Mouse (Mus musculus) cerebral cortex, adult 2 months (tissue): Measurements from ENCODE around the gene Brd4.

Experiments used
- WGBS: fragments of 180-500 bp; shearing (Covaris S2); methylation state at CpG from one replicate; pipeline ENCODE4 v1.1.7; 2018; 5-methylcytosine and 5-hydroxymethylcytosine counted together

Gene Brd4

DNA sequence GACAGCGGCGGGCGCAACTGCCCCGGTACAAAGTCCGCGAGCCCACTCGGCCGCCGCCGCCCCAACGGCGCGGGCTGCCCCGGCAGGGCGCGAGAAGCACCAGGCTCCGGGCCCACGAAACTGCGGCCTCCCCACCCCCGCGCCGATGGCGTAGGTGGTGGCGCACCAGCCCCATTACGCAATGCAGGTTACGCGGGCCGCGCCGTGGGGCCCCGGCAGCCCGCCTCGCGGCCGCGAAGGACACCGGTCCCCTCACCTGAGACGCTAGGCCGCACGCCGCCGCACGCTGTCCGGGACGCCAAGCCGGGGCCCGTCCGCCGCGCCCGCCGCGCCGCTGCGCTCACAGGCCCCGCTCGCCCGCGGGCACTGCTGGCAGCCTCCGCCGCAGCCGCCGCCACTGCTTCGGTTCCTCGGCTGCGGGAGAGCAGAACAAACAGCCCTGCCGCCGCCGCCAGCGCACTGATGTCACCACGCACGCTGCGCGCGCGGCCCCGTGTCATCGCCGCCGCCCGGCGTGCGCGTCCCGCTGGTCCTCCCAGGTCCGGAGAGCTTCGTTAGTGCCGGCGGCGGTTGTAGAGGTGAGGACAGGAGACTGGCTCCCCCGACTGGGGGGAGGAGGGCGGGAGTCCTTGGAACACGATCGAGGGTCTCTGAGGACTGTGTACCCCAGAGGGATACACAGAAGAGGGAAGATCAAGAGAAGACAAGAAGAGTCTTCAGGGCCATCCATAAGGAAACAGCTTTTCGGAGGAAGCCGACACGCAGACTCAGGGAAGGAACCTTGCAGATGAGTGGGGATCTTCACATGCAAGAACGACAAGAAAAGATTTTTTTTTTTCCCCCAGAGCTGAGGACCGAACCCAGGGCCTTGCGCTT is at the start of gene Brd4:
Brd4 (minus strand) TSS at position 461 of the 876 bp plus-strand sequence.
- under 1% methylated on average over 100 of the region's 100 CpGs for WGBS

DNA sequence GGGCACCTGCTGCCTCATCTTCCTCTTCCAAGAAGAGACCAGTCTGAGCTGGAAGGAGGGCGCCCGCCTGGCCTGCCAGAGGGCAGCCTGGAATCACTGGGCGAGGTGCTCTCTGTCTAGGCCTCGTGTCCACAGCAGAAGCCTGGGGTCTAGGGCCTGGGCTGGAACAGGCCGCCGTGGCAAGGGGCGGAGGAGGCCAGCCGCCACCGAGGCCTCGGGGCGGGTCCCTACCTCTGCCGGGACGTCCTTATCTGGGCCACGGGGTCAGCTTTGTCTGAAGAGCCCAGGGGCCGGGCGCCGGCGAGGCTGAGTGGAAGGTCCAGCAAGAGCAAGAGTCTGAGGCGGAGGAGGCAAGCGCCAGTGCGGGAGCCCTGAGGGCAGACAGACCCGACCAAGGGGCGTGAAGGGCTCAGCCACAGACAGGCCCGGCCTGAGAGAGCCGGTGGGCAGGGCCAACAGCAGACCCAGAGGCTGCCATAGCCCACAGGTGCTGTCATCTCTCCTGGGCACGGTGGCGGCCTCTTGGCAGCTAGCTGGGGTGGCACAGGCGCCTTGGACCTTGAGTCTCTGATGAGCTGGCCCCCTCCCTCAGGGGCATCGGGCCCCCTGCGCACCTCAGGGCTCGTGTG is 49.3 kb upstream of the Brd4 start:
- 88% methylated on average over 31 of the region's 31 CpGs for WGBS

DNA sequence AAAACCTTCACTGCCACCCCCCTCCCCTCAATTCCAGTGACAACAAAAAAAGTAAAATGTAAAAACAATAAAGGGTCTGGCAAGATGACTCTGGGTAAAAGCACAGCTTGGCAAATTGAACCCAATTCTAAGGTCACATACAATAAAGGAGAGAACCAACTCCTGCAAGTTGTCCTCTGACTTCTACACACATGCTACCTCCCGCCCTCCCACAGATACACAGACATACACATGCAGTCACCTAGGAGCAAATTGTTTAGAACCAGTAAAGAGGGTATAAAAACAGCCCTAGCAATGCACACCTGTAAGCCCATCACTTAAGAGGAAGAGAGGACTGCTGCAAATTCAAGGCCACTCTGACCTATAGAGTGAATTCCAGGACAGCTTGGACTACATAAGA is 38.3 kb upstream of the Brd4 start:
- WGBS: 97% methylated on average over 1 of the region's 1 CpGs

DNA sequence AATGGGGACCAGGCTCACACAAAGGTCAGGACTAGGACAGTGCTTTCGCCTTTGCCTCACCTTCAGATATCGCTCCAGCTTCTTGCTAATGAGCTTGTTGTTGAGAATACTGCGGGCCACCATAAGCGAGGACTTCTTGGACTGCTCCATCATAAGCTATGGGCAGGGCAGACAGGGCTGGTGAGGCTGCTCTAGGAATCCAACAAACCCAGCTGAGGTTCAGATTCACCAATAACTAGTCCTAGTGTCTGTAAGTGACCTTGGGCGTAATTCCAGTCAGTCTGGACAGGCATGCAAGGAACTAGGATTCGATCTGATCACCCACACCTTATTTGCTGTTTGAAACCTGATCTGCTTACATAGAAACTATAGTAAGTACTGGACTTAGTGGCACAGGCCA is 37.3 kb upstream of the Brd4 start:
- 17% methylated on average over 6 of the region's 6 CpGs for WGBS

DNA sequence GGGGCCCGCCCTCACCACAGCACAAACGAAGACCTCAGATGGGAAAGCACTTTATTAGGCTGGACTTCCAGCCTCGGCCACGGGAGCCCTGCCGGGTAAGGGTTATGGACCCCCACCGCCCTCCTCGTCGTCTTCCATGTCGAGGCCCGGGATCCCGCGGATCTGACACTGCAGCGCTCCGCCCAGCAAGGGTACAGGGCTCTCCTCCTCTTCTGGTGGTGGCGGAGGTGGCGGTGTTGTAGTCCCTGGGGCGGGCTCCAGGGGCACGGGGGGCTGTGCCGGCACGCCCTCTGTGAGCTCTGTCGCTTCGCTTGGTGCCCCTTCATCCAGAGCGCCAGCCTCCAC is 36.8 kb upstream of the Brd4 start:
- WGBS: under 1% methylated on average over 23 of the region's 23 CpGs

DNA sequence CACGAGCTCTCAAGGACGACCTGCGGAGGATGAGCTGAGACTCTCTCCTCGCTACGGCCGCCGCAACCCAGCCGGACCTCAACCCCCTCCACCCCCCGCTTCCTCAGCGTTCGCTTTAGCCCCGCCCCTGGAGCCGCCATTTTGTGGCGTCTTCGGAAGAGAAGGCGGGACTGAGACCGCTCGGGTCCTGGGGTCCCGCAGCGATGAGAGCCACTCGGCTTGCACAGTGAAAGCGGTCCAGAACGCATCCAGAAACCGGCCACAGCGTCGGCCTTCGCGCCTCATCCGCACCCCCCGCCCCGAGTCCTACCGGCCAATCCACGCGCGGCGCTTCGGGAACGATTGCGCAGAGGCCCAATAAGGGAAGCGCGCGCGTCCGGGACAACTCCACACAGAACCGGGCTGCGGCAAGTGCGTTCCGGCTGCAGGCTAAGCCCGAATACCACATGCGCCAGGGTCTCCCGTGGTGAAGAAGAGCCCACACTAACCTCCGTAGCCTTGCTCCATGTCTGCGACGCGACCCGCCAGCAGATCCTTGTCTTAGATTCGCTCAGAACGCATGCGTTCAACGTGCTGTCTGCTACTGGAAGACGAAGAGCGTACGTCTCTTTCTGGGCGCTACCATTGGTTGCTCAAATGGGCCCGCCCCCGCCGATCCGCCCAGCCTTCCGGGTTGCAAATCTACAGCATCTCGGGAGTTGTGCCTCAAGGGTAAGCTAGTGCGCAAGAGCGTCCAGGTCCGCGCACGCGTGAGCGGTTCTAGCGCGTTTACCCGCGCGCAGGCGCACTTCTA is 36.3 kb upstream of the Brd4 start, which contains the start of gene Akap8:
Akap8 (minus strand) TSS at position 642 of the 793 bp plus-strand sequence.
- WGBS: under 1% methylated on average over 83 of the region's 83 CpGs

DNA sequence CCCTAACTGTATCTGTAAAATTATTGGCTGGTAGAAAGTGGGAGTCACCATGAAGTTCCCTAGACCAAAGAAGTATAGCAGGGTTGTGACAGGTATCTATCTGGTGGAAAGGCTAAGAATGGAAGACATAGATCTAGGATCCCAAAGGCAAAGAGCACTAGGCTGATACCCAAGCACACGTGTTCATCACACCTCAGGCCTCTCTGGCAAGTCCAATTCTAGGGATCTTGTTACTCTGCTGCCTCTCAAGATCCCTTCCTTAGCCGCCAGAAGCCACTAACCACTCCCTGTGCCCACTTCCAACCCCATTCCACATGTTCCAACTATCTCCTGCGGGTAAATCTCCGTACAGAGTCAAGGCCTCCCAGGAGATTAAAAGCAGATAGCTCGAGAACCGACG is 35.4 kb upstream of the Brd4 start:
- WGBS: under 1% methylated on average over 7 of the region's 7 CpGs

DNA sequence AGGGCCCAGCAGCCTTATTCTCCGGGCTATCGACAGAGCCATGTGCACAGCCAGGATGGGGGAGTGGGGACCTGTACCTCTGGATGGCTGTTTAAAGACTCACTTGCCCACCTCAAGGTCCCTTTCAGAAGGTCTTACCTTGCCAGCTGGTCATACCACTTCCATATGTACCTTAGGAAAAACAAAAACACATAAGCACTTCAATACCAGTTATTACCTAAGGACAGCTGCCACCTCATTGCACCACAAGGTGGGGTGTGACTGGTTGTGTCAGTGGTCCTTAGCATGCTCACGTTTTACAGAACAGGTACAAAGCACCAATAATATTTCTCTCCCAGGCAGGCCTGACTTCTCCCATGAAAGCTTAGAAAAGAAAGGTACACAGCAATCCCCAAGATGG is 33.2 kb upstream of the Brd4 start:
- 78% methylated on average over 3 of the region's 3 CpGs for WGBS

DNA sequence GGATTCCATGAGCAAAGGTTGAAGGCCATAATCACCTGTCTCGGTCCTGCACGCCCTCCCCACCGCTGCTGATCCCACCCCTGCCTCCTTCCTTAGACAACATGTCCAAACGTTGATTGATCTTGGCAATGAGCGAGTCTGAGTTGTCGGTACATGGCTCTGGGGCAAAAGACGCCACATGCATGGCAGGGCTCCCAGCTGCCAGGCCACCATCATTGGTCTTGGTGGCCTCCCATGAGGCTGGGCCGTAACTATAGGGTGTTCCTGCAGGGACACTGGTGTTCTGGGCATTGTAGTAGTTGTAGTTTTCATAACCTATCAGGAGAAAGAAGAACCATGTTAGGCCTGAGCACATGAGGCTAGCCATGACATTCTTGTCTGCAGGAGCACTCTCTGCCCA is 32.5 kb upstream of the Brd4 start:
- 82% methylated on average over 8 of the region's 8 CpGs for WGBS

DNA sequence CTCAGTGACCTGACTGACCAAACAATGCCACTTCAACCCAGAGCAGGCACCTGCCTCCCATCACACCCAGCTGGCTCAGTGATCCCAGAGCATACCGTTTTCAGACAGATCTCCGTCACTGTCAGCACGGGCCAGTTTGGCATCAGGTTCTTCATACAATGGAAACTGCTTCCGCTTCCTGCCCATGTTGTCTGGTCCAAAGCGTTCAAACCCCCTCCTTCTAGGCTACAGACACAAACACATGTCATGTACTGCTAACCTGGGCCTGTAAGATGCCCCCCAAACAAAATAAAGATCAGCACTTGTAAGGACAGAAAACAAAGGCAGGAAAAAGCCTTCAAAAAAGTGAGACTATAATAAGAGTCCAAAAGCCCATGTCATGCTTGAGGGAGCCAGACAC is 31.0 kb upstream of the Brd4 start:
- 88% methylated on average over 5 of the region's 5 CpGs for WGBS

DNA sequence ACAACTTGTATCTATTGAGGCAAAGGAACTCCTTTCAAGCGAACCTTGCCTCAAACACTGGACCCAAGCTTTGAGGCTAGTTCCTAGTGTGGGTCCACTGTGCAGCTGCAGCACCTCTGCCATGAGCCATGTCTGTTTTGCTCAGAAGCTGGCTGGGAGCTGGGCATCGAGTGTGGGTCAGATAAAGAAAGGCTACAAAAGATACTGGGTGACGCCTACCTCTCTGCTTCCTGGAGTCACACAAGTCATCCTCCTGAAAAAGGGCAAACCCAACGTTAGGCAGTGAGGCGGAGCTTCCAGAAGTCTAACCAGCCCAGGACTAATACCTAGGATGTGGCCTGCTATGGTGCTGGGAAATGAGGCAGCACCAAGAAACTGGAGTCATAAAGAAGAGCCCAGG is 29.4 kb upstream of the Brd4 start:
- WGBS: 74% methylated on average over 5 of the region's 5 CpGs

DNA sequence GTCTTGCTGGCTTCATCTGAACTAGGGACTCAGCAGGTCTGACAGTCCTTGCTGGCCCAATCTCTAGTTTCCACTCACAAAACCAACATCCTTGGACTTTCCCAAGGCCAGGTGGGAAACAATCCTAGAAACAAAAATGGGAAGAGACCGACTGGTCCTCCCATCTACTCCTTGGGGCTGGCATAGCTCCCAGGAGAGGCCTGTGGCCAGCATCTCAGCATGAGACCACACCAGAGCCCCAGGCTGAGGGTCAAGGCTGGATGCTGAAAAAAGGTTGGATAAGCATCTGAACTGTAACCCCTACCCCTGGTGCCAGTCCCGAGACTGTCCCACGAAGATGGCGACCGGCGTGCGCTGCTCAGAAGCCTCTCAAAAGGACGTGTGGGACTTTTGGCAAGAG is 28.3 kb upstream of the Brd4 start:
- 85% methylated on average over 8 of the region's 8 CpGs for WGBS

DNA sequence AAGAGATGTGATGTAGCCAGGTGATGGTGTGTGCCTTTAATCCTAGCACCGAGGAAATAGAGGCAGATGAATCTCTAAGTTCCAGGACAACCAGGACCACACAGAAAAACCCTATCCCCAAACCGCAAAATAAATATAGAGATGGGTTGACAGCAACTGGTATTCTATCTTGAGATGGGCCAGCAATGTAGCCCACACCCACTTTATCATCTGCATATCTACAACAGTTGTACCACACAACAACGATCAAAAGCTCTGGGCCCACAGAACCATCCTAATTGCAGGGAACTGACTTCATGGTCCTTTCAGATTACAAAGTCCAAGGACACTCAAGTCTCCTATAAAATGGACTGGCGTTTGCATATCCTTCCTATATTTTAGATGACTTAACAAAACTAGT is 23.4 kb upstream of the Brd4 start:
- WGBS: 85% methylated on average over 4 of the region's 4 CpGs

DNA sequence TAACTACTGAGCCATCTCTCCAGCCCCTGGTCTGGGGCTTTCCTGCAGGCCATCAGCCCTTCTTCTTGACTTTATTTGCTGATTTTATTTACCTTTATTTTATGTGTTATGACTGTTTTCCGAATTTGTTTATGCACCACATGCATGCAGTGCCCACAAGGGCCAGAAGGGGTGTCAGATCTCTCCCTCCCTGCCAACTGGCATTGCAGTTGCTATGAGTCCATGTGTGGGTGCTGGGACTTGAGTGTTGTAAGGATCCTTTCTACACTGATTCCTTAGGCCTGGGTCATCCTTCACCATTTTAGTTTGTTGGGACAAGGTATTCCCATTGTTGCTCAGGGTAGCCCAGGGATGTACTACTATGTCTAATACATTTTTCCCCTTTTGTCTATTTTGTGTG is 13.6 kb upstream of the Brd4 start:
- 84% methylated on average over 1 of the region's 1 CpGs for whole genome bisulfite sequencing

DNA sequence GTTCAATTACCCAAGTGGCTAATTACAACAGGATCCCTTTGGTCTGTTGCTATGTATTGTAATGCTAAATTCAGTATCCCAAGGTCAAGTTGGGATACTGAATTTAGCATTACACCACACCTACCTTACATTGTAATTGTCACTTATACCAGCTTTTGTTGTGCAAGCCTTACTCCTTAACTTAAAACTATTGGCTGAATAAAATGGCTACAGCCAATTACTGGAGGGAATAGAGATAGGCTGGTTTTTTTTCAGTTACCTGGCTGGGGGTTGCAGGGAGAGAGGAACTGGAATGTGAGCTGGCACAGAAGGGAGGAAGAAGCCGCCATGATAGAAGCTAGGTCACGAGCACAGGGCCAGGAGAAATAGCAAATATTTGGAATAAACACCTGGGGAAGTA is 11.4 kb upstream of the Brd4 start:
- 89% methylated on average over 2 of the region's 2 CpGs for WGBS

DNA sequence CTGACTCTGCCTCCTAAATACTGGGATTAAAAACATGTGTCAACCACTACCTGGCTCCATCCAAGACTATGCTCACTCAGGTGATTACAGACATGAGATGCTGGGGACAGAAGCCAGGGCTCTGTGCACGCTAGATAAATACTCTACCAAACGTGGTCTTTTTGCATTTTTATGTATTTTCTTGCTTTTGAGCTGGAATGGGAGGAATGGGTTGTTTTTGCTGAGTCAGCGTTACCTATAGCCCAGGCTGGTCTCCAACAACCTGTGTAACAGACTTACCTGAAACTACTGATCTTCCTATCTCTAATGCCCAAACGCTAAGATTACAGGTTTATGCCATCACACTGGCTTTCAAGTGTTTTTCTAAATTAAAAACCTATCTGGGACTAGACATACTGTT is 10.6 kb upstream of the Brd4 start:
- WGBS: 86% methylated on average over 4 of the region's 4 CpGs

DNA sequence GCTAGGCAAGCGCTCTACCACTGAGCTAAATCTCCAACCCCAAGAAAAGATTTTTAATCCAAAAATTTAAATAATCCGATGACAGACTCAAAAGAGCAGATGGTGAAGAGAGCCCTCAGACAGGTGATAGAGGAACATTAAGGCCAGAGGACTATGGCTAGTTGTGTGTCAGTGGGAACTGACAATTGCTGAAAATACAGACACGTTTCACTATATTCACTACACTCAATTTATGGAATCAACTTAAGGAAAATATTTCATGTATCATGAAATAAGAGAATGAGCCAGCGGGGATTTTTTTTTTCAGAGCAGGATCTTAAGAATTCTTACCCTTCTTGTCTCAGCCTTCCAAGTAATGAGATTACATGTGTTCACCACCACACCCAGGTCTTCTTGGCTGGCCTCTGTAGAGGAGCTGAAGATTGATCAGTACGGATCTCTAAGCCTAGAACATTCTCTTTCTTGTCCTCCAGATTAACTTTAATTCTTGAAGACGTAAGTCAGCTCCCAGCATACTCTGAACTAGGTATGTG is 682 bp upstream of the Brd4 start:
- WGBS: 31% methylated on average over 6 of the region's 6 CpGs

DNA sequence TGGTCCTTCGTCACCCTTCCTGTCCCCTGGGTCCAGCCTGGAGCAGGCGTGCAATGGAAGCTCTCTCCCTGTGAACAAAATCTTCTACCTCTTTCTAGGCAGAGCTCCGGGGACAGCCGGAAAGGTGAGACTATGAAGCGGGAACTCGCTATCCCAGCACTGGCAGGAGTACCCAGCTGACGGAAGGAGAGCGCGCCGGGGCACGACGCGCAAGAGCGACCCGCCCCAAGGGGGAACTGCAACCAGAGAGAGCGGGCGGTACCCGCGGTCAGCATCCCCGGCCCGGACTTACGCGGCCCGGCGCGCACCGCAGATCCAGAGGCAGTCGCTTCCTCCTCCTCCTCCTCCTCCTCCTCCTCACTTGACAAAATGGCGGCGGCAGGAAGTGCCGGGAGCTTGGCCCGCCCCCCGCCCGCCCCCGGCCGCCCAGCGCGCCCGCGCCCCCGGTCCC is 726 bp downstream of the Brd4 start:
- 1% methylated on average over 28 of the region's 41 CpGs for WGBS

DNA sequence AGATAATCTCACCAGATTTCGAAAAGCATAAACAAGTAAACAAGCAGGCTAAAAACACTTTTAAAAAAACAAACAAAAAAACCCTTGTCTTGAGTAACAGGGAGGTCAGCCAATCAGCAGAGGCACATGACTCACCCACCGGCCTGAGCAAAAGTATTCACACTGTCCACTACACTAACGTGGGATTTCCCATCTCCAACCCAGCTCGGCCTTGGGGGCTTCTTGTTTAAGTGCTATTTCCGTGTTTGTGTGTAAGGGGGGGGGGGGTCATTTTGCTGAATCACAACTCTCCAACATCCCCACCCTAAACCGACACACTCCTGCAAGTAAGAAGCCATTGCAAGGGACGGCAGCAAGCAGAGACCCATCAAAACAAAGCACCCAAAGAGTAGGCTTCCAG is 1.2 kb downstream of the Brd4 start:
- 6% methylated on average over 7 of the region's 7 CpGs for WGBS

DNA sequence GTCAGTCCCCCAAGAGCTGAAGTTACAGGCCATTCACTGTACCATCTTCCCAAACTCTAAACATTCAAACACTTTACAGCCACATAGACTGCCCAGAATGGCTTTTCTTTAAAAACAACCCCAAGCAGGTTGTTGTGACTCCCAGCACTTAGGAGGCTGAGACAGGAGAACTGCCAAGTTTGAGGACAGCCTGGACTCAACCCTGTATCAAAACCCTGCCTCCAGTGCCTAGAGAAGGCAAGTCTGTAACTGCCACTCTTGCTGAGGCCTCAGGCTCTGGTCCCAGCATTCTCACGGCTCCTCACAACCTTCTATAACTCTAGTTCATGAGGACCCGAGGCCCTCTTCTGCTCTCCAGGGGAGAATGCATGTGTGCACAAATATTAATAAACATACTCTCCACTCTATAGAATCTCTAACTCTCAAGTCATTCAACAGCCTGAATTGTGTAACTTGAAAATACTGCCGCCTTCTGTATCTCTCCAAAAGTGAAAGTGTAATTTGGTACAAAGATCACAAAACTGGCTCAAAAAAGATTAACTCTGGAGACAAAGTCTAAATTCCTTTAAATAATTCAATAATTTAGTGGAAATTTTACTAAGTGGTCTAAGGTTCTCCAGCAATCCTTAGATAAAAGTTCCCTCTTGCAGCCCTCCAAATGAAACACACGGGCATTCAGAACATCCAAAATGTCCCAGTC is 2.8 kb downstream of the Brd4 start:
- 44% methylated on average over 4 of the region's 4 CpGs for WGBS

DNA sequence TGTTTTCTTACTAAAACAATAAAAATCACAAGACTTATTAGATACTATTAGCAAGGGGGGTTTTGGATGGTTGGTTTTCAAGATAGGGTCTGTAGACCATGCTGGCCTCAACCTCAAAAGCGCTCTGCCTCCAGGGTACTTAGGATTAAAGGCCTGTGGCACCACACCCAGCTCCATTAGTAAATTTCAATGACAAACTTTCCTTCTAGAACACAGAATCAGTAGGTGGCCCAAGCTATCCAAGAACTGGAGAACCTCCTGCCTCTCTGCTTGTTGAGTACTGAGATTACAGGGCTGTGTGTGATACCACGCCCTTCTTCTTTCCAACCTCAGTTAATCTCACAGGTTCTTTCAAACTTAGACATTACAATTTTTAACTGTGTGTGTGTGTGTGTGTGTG is 3.4 kb downstream of the Brd4 start:
- 95% methylated on average over 2 of the region's 2 CpGs for WGBS

DNA sequence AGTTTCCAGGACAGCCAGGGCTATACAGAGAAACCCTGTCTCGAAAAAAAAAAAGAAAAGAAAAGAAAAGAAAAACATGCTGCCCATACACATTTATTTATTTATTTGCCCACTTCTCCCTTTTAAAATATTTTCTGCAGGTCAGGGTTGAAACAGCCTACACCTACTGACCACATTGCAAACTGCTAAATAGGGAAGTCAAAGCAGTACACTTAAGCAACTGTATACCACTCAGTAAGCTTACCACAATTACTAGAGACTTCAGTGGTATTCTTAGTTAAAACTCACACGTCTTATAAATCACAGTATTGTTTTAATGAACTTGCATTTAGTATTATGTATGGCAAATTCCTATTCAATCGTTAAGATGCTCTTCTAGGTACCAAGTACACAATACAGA is 3.9 kb downstream of the Brd4 start:
- WGBS: 46% methylated on average over 3 of the region's 3 CpGs
